Mouse (Mus musculus) CH12.LX (cell line): Measurements from ENCODE around the gene Syt3. TPM values are rescaled to one million over a fixed set of nuclear protein-coding genes. Genes with fewer than 3 reads are reported as not detected.

Experiments
- DNase-seq: peaks from one replicate; pipeline ENCODE4 v3.0.0-alpha.2; 2013; ENCODE audit errors: extremely low read depth
- H3K27ac ChIP-seq: 2 replicates; pipeline ENCODE4 v1.5.1; 2012; ENCODE audit warnings: low read depth, mild to moderate bottlenecking, control low read depth, moderate library complexity; ENCODE audit not compliant: insufficient read depth
- H3K27me3 ChIP-seq: replicated peaks from 2 replicates; pipeline ENCODE3; 2012; ENCODE audit warnings: inconsistent platforms
- H3K36me3 ChIP-seq, 2 experiments: replicated peaks in 1 of 2; 2 replicates each; pipeline versions ENCODE3 to v1.6.1; 2012; ENCODE audit warnings: inconsistent platforms in 1 of 2, low read length in 1 of 2, mild to moderate bottlenecking in 1 of 2, mixed read lengths in 1 of 2, moderate library complexity in 1 of 2; ENCODE audit not compliant: control insufficient read depth in 1 of 2, insufficient read depth in 1 of 2
- H3K4me1 ChIP-seq, 2 experiments: 2 replicates each; pipeline ENCODE4 v1.6.1; 2012; ENCODE audit warnings: inconsistent platforms in 1 of 2, moderate library complexity in 1 of 2; ENCODE audit not compliant: insufficient read depth in 2 of 2, control insufficient read depth in 1 of 2
- H3K4me2 ChIP-seq: 2 replicates; pipeline ENCODE4 v1.6.1; 2012; ENCODE audit warnings: low read depth, mild to moderate bottlenecking, control low read depth; ENCODE audit not compliant: poor library complexity, insufficient read depth, severe bottlenecking
- H3K4me3 ChIP-seq, 3 experiments: fragments of 150-350 bp in 1 of 3; sonication (generic) in 1 of 3; replicated peaks in 1 of 3; 2 replicates each; pipeline versions ENCODE3 to v1.5.1; 2011 to 2012; ENCODE audit warnings: low read depth in 2 of 3, low read length in 2 of 3, mild to moderate bottlenecking in 2 of 3, moderate library complexity in 2 of 3, control low read depth in 1 of 3, improper control_type of control experiment in 1 of 3, inconsistent platforms in 1 of 3, mixed read lengths in 1 of 3; ENCODE audit not compliant: poor library complexity in 1 of 3
- H3K79me2 ChIP-seq: replicated peaks from 2 replicates; pipeline ENCODE4 v1.6.1; 2012; ENCODE audit warnings: mild to moderate bottlenecking, moderate library complexity; ENCODE audit not compliant: control insufficient read depth, poor library complexity, insufficient read depth, severe bottlenecking; ENCODE audit errors: extremely low read depth
- H3K9ac ChIP-seq: 2 replicates; pipeline ENCODE4 v1.6.1; 2012; ENCODE audit warnings: low read depth, mild to moderate bottlenecking, control low read depth, moderate library complexity; ENCODE audit not compliant: insufficient read depth
- H3K9me3 ChIP-seq: replicated peaks from 2 replicates; pipeline ENCODE3; 2012; ENCODE audit warnings: low read length, inconsistent platforms, mixed read lengths
- BHLHE40 ChIP-seq: IDR thresholded peaks from 2 replicates; pipeline ENCODE4 v1.6.1; 2011; ENCODE audit warnings: mild to moderate bottlenecking, low read depth, low read length, improper control_type of control experiment
- CHD1 ChIP-seq: IDR thresholded peaks from 2 replicates; pipeline ENCODE4 v1.6.1; 2012; ENCODE audit warnings: low read depth, low read length, improper control_type of control experiment, inconsistent platforms
- E2F4 ChIP-seq: IDR thresholded peaks from 2 replicates; pipeline ENCODE4 v1.6.1; 2011; ENCODE audit warnings: low read depth, low read length, improper control_type of control experiment; ENCODE audit not compliant: insufficient replicate concordance
- EP300 ChIP-seq: IDR thresholded peaks from 2 replicates; pipeline ENCODE4 v1.6.1; 2011; ENCODE audit warnings: low read length, improper control_type of control experiment
- HCFC1 ChIP-seq: IDR thresholded peaks from 2 replicates; pipeline ENCODE4 v1.6.1; 2012; ENCODE audit warnings: low read depth, mild to moderate bottlenecking, inconsistent platforms, low read length, improper control_type of control experiment
- IRF4 ChIP-seq: IDR thresholded peaks from 2 replicates; pipeline ENCODE4 v1.6.1; 2014; ENCODE audit warnings: low read depth, mild to moderate bottlenecking, inconsistent platforms, low read length, improper control_type of control experiment
- JUN ChIP-seq: IDR thresholded peaks from 2 replicates; pipeline ENCODE4 v1.6.1; 2011; ENCODE audit warnings: low read depth, mild to moderate bottlenecking, low read length, improper control_type of control experiment, moderate library complexity; ENCODE audit not compliant: insufficient read depth
- JUND ChIP-seq: conservative IDR thresholded peaks from 2 replicates; pipeline ENCODE4 v1.6.1; 2011; ENCODE audit warnings: low read depth, low read length, improper control_type of control experiment
- KAT2A ChIP-seq: IDR thresholded peaks from 2 replicates; pipeline ENCODE4 v1.6.1; 2012; ENCODE audit warnings: low read length, improper control_type of control experiment, inconsistent platforms; ENCODE audit not compliant: insufficient replicate concordance
- MAZ ChIP-seq: IDR thresholded peaks from 2 replicates; pipeline ENCODE4 v1.6.1; 2012; ENCODE audit warnings: low read depth, mild to moderate bottlenecking, inconsistent platforms, low read length, improper control_type of control experiment, moderate library complexity
- MXI1 ChIP-seq: IDR thresholded peaks from 2 replicates; pipeline ENCODE4 v1.6.1; 2011; ENCODE audit warnings: mild to moderate bottlenecking, low read depth, low read length, improper control_type of control experiment
- MYC ChIP-seq: IDR thresholded peaks from 2 replicates; pipeline ENCODE4 v1.6.1; 2011; ENCODE audit warnings: low read depth, mild to moderate bottlenecking, improper control_type of control experiment, low read length
- PAX5 ChIP-seq: IDR thresholded peaks from 2 replicates; pipeline ENCODE4 v1.6.1; 2012; ENCODE audit warnings: low read length, inconsistent platforms, mixed read lengths
- RAD21 ChIP-seq: IDR thresholded peaks from 2 replicates; pipeline ENCODE4 v1.6.1; 2011; ENCODE audit warnings: low read depth, mild to moderate bottlenecking, low read length, improper control_type of control experiment, moderate library complexity
- UBTF ChIP-seq: IDR thresholded peaks from 2 replicates; pipeline ENCODE4 v1.6.1; 2012; ENCODE audit warnings: low read depth, mild to moderate bottlenecking, inconsistent platforms, low read length, improper control_type of control experiment, moderate library complexity
- USF1 ChIP-seq: IDR thresholded peaks from 2 replicates; pipeline ENCODE4 v1.6.1; 2014; ENCODE audit warnings: low read depth, mild to moderate bottlenecking, inconsistent platforms, low read length, improper control_type of control experiment
- USF2 ChIP-seq: conservative IDR thresholded peaks from 2 replicates; pipeline ENCODE4 v1.6.1; 2011; ENCODE audit warnings: low read depth, low read length, improper control_type of control experiment
- ZKSCAN1 ChIP-seq: IDR thresholded peaks from 2 replicates; pipeline ENCODE4 v1.6.1; 2012; ENCODE audit warnings: low read depth, inconsistent platforms, low read length, improper control_type of control experiment, borderline replicate concordance
- ZMIZ1 ChIP-seq: IDR thresholded peaks from 2 replicates; pipeline ENCODE4 v1.6.1; 2012; ENCODE audit warnings: low read depth, mild to moderate bottlenecking, inconsistent platforms, low read length, improper control_type of control experiment
- dilution Hi-C: fragments of 300-500 bp; cut with MboI; formaldehyde crosslinking; loops from 2 replicates; pipeline ENCODE4 v1.14.3; 2020; ENCODE audit warnings: low sequenced_read_pairs; ENCODE audit not compliant: extremely low pct_unique_long_range_greater_than_20kb, extremely low pct_ligation_motif_present
- in situ Hi-C: fragments of 300-500 bp; cut with MboI; formaldehyde crosslinking; loops from 3 replicates; pipeline ENCODE4 v1.14.3; 2019; ENCODE audit warnings: low sequenced_read_pairs, low pct_ligation_motif_present, low pct_unique_long_range_greater_than_20kb, mixed read lengths
- polyA plus RNA-seq: library from polyadenylated mRNA; unstranded; fragments of >175 nt; gene quantifications from 2 replicates; pipeline ENCODE4 v1.2.1, GENCODE M21; 2012; ENCODE audit warnings: low read depth; ENCODE audit not compliant: insufficient read length
- total RNA-seq, 2 experiments: library from RNA; depleted of rRNA; stranded (reverse); fragments of 300-350 nt in 1 of 2; fragments of >200 nt in 1 of 2; gene quantifications; 2 replicates each; pipeline ENCODE4 v1.2.3; 2012 to 2014

The Syt3 gene
- total and polyA plus RNA-seq, 3 experiments: 0.08 to 0.30 (median 0.11) TPM

DNA sequence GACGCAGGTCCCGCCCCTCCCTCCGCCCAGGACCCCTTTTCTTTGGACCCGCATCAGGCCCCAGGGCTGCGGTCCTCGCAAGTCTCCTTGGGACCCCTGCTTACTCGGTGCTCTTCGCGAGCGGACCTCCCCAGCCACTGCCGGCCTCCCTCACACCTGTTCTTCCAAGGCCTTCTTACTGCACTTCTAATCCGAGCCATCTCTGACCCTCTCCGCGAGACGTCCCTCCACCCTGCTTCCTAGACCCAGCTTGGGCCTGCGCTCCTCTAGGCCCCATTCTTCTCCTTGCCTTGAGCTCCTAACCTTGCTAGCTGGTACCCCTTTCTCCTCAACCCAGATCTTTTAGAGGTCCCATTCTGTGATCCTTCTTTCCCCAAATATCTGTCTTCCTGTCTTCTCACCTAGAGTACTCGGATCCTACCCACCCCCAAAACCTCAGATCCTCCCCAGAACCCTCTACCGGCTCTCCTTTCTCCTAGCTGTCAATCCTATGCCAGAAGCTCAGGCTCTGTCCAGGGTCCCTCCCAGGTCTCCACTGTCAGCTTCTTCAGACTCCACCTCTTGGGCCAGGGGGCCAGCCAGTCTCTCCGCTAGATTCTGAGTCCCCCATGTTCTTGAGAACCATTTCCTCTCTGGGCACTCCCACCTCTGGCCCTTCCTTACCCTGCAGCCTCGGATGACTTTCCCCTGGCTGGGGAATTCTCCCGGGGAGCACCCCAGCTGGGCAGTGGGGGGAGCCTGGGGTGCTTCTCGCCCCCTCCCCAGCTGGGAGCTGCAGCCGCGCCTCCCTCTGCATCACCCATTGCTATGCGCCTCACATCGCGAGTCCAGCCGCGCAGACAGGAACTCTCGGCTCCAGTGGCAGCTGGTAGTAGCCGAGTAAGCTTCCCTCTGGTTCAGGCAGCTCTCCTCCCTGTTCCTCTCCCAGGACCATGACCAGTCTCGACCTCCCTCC lies 45.9 kb downstream of the Syt3 start:
- H3K4me3 ChIP-seq: no peak overlapping the region
- no peak overlapping the region for H3K27ac ChIP-seq
- in situ Hi-C loops (no loop called here), dilution Hi-C loops (no loop called here)
- no peak overlapping the region for H3K4me2 ChIP-seq
- TF ChIP-seq MYC (no peak), HCFC1 (no peak), E2F4 (no peak), UBTF (no peak), USF1 (no peak), BHLHE40 (no peak), IRF4 (no peak), RAD21 (no peak), CHD1 (no peak), PAX5 (no peak), ZKSCAN1 (no peak), KAT2A (no peak), JUND (no peak), USF2 (no peak), ZMIZ1 (no peak), JUN (no peak), MAZ (no peak), EP300 (no peak)
- no peaks in the 10 kb centered on the region for H3K36me3 ChIP-seq
- peaks cover 5 to 24% of the 10 kb centered on the region in 2 experiments for H3K4me1 ChIP-seq
- no peaks in the 10 kb centered on the region for H3K9me3 ChIP-seq
- no peak overlapping the region for H3K9ac ChIP-seq
- no peaks in the 10 kb centered on the region for H3K79me2 ChIP-seq
- DNase-seq: no peak
- H3K27me3 ChIP-seq: peaks cover 70% of the 10 kb centered on the region

DNA sequence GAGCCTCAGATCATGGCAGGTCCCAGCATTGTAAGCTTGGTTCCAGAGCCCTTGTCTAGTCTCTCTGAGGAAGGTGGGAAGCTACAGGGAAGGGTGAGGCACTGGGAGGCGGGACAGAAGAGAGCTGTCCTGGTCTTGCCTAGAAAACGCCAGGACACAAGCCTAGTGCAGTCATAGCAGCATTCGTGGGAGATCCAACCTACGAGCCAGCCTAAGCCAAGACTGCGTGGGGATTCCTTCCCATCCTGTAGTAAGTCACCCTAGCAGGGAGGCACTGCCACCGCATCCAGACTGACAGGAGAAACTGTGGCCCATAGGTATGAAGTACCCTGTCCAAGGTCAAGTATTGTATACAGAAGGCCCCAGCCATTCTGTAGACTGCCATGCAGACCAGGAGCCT lies 48.6 kb downstream of the Syt3 start:
- Histone ChIP-seq H3K9ac (no peak overlapping the region), H3K27me3 (peaks cover 68% of the 10 kb centered on the region), H3K36me3 (no peaks in the 10 kb centered on the region), H3K4me2 (no peak overlapping the region), H3K4me3 (no peak overlapping the region)
- in situ Hi-C loops (no loop called here), dilution Hi-C loops (no loop called here)
- DNase-seq: no peak
- TF ChIP-seq JUND (no peak), RAD21 (no peak), E2F4 (no peak), UBTF (no peak), MXI1 (no peak)
- TF ChIP-seq, all 38 proteins: peak for 0
- Histone ChIP-seq H3K27ac (no peak overlapping the region), H3K9me3 (no peaks in the 10 kb centered on the region), H3K79me2 (no peaks in the 10 kb centered on the region), H3K4me1 (peaks cover 6 to 32% of the 10 kb centered on the region in 2 experiments)
